Mouse (Mus musculus): ENCODE data around the gene Ppp1r16b. TPM values are rescaled to one million over a fixed set of nuclear protein-coding genes. Genes with fewer than 3 reads are reported as not detected.
A peak's percentile ranks its signal among the peaks of the same experiment; 100 is the strongest.

Ppp1r16b gene
- total and polyA plus RNA-seq, 3 experiments, result under 0.01 to 0.67 TPM; not detected in 1

DNA sequence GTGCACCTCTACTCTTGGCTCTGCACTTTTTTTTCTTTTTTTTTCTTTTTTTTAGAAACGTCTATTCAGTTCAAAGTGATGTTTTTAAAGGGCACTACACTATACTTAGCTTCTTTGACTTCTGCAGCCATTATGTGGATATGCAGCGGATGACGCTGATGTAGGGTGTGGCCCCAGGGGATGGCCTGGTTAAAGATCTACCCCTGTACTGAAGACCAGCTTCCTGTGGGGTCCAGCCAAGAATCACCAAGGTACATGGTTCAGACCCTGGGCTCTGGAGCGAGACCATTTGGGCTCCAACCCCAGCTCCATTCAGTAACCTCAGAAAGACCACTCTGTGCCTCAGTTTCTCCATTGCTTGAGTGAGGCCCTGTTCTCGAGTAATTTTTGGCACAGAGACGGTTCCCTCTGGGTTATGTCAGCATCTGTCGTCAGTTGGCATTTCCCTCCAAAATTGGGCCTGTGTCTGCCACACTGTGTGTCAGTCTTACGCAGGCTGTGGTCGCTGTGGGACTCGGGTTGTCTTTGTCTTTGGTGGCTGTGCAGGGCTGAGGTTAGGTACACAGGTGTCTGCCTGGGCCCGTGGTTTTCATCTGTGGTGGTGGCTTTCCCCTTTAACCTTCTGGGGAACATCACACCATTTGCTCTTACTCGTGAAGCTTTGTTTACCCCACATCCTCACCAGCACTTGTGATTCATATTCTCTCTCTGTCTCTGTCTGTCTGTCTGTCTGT lies 53.8 kb downstream of the Ppp1r16b start:
- H3K4me3 ChIP-seq (ENCODE audit: control insufficient read depth in 1 of 2, insufficient read depth in 1 of 2, low read depth in 2 of 2, low read length in 2 of 2), result no peak overlapping the region
- no peak for DNase-seq (ENCODE audit: low read depth, low spot score)
- H3K4me1 ChIP-seq (ENCODE audit: control insufficient read depth in 1 of 2, insufficient read depth in 2 of 2, low read length in 2 of 2), result no peaks in the 10 kb centered on the region
- H3K36me3 ChIP-seq (ENCODE audit: control insufficient read depth in 1 of 2, insufficient read depth in 2 of 2, low read length in 2 of 2), result peaks cover 0 to 2% of the 10 kb centered on the region in 2 experiments; a peak in 1 of 4 replicates
- no peak for TF ChIP-seq TBP (IDR thresholded peaks at IDR 0.05; ENCODE audit: low read depth, low read length)
- TF ChIP-seq RCOR1 (IDR thresholded peaks at IDR 0.05; ENCODE audit: low read depth, low read length), result no peak
- TF ChIP-seq JUND (IDR thresholded peaks at IDR 0.05; ENCODE audit: low read depth, low read length), result no peak
- TF ChIP-seq GATA1 (IDR thresholded peaks at IDR 0.05; ENCODE audit: low read depth, low read length), result no peak
- no peak for TF ChIP-seq MYB (IDR thresholded peaks at IDR 0.05; ENCODE audit: low read depth, low read length)
- TF ChIP-seq MAX (IDR thresholded peaks at IDR 0.05; ENCODE audit: low read length), result no peak
- no peak for TF ChIP-seq RAD21 (IDR thresholded peaks at IDR 0.05; ENCODE audit: low read depth, low read length)
- TF ChIP-seq USF1 (IDR thresholded peaks at IDR 0.05; ENCODE audit: low read depth, low read length), result no peak
- no peaks in the 10 kb centered on the region for H3K79me2 ChIP-seq (ENCODE audit: control insufficient read depth, insufficient read depth, low read length, poor library complexity)
- H3K9me3 ChIP-seq (replicated peaks; ENCODE audit: insufficient read depth, low read length), result no peaks in the 10 kb centered on the region
- H3K9ac ChIP-seq (ENCODE audit: control insufficient read depth, low read depth, low read length, poor library complexity, severe bottlenecking), result no peak overlapping the region
- H3K27ac ChIP-seq (ENCODE audit: control insufficient read depth, low read depth, low read length), result no peak overlapping the region
- H3K27me3 ChIP-seq (ENCODE audit: control insufficient read depth in 1 of 2, insufficient read depth in 2 of 2, low read length in 2 of 2), result peaks cover 0 to 7% of the 10 kb centered on the region in 2 experiments; a peak in 2 of 4 replicates

DNA sequence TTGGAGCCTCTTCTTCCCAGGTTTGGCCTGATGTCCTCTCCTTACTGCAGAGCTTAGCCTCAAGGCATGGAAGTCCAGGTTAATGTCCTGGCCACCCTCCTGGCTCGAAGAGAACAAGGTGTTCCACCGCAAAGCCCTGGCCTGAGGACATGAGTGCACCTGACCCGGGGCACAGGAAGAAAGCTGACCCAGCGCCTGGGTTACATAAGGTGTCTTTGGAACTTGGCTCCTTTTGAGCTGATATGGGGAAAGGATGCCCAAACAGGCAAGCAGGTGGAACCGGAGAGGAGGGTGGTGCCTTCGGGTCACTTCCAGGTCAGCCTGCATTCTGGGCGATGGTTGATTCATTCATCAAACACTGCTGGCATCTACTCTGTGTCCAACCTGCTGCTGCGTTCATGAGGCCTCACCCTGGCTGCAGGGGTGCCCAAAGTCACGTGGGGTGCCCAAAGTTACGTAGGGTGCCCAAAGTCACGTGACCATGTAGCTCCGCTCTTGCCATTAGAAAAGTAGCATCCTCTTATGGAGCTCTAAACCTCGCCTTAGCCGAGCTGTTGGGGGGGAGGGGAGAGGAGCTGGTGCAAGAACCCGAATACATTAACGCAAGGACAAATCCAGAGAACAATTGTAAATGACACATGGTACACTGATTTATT lies 55.6 kb downstream of the Ppp1r16b start:
- no peak for TF ChIP-seq GATA1 (IDR thresholded peaks at IDR 0.05; ENCODE audit: low read depth, low read length)
- TF ChIP-seq USF1 (IDR thresholded peaks at IDR 0.05; ENCODE audit: low read depth, low read length), result 0 out of 2 replicates have a peak, but pooled peaks have one; percentile 43
- Histone ChIP-seq H3K4me1 (ENCODE audit: control insufficient read depth in 1 of 2, insufficient read depth in 2 of 2, low read length in 2 of 2) (no peaks in the 10 kb centered on the region), H3K9ac (ENCODE audit: control insufficient read depth, low read depth, low read length, poor library complexity, severe bottlenecking) (no peak overlapping the region), H3K4me3 (ENCODE audit: control insufficient read depth in 1 of 2, insufficient read depth in 1 of 2, low read depth in 2 of 2, low read length in 2 of 2) (no peak overlapping the region), H3K36me3 (ENCODE audit: control insufficient read depth in 1 of 2, insufficient read depth in 2 of 2, low read length in 2 of 2) (peaks cover 0 to 2% of the 10 kb centered on the region in 2 experiments; a peak in 1 of 4 replicates), H3K9me3 (replicated peaks; ENCODE audit: insufficient read depth, low read length) (no peaks in the 10 kb centered on the region), H3K27me3 (ENCODE audit: control insufficient read depth in 1 of 2, insufficient read depth in 2 of 2, low read length in 2 of 2) (peaks cover 0 to 7% of the 10 kb centered on the region in 2 experiments; a peak in 3 of 4 replicates), H3K79me2 (ENCODE audit: control insufficient read depth, insufficient read depth, low read length, poor library complexity) (no peaks in the 10 kb centered on the region), H3K27ac (ENCODE audit: control insufficient read depth, low read depth, low read length) (no peak overlapping the region)
- DNase-seq (ENCODE audit: low read depth, low spot score), result no peak

DNA sequence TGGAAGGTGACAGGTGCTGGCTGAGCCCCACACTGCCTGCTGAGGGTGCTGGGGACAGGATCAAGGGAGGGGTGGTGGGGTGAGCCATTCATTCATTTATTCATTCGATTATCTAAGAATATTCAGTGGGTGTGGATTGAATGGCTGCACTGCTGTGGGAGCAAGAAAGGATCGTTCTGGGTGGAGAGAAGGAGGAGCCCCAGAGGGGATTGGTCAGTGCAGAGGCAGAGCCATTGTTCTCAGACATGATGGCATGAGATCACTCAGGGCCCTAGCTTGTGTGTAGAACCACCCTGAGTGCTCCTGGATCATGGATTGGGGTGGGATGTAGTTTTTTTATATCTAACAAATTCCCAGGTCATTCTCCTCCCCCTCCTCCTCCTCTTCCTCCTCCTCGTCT lies 56.3 kb downstream of the Ppp1r16b start:
- peaks cover 0 to 2% of the 10 kb centered on the region in 2 experiments; a peak in 1 of 4 replicates for H3K36me3 ChIP-seq (ENCODE audit: control insufficient read depth in 1 of 2, insufficient read depth in 2 of 2, low read length in 2 of 2)
- H3K27ac ChIP-seq (ENCODE audit: control insufficient read depth, low read depth, low read length), result no peak overlapping the region
- H3K4me1 ChIP-seq (ENCODE audit: control insufficient read depth in 1 of 2, insufficient read depth in 2 of 2, low read length in 2 of 2), result no peaks in the 10 kb centered on the region
- no peaks in the 10 kb centered on the region for H3K79me2 ChIP-seq (ENCODE audit: control insufficient read depth, insufficient read depth, low read length, poor library complexity)
- no peak for TF ChIP-seq EP300 (IDR thresholded peaks at IDR 0.05; ENCODE audit: low read depth in 1 of 2, low read length in 2 of 2)
- TF ChIP-seq CHD2 (IDR thresholded peaks at IDR 0.05; ENCODE audit: low read length), result no peak
- no peak for TF ChIP-seq MAX (IDR thresholded peaks at IDR 0.05; ENCODE audit: low read length)
- TF ChIP-seq MYB (IDR thresholded peaks at IDR 0.05; ENCODE audit: low read depth, low read length), result no peak
- no peak for TF ChIP-seq POLR2A (IDR thresholded peaks at IDR 0.05; ENCODE audit: control insufficient read depth in 1 of 2, insufficient read depth in 1 of 2, low read depth in 1 of 2, low read length in 2 of 2, poor library complexity in 1 of 2)
- TF ChIP-seq ELF1 (IDR thresholded peaks at IDR 0.05; ENCODE audit: low read depth, low read length), result no peak
- TF ChIP-seq BHLHE40 (IDR thresholded peaks at IDR 0.05; ENCODE audit: borderline replicate concordance, low read depth, low read length), result no peak
- no peak for TF ChIP-seq USF1 (IDR thresholded peaks at IDR 0.05; ENCODE audit: low read depth, low read length)
- TF ChIP-seq JUND (IDR thresholded peaks at IDR 0.05; ENCODE audit: low read depth, low read length), result no peak
- TF ChIP-seq MYC (IDR thresholded peaks at IDR 0.05; ENCODE audit: low read depth, low read length), result no peak
- TF ChIP-seq ZNF384 (IDR thresholded peaks at IDR 0.05; ENCODE audit: low read depth, low read length), result no peak
- TF ChIP-seq UBTF (IDR thresholded peaks at IDR 0.05; ENCODE audit: borderline replicate concordance, insufficient read depth, low read depth, low read length), result no peak
- TF ChIP-seq POLR2AphosphoS2 (IDR thresholded peaks at IDR 0.05; ENCODE audit: low read length), result no peak
- TF ChIP-seq CHD1 (IDR thresholded peaks at IDR 0.05; ENCODE audit: low read depth, low read length), result no peak
- DNase-seq (ENCODE audit: low read depth, low spot score), result no peak
- no peak overlapping the region for H3K4me3 ChIP-seq (ENCODE audit: control insufficient read depth in 1 of 2, insufficient read depth in 1 of 2, low read depth in 2 of 2, low read length in 2 of 2)
- H3K9ac ChIP-seq (ENCODE audit: control insufficient read depth, low read depth, low read length, poor library complexity, severe bottlenecking), result no peak overlapping the region
- peaks cover 0 to 7% of the 10 kb centered on the region in 2 experiments; a peak in 3 of 4 replicates for H3K27me3 ChIP-seq (ENCODE audit: control insufficient read depth in 1 of 2, insufficient read depth in 2 of 2, low read length in 2 of 2)
- no peaks in the 10 kb centered on the region for H3K9me3 ChIP-seq (replicated peaks; ENCODE audit: insufficient read depth, low read length)
